Mouse (Mus musculus): ENCODE results near the gene Strip2.

DNA sequence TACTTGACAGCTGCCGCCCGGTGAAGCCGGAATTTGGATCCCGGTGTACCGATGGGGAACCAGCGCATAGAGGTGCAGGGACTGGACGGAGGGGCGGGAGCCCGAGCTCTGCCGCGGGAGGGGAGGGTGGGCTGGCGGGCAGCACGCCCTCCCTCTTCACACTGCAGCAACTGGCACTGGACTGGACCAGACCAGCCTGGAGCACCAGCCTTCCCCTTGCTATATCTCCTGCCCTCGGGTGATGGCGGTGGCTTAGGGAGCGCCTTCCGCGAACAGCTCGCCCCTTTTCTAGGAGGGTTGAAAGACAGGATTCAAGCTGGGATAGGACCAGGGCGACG is 540 bp downstream of the Strip2 start:
- no peak for TF ChIP-seq CTCF (IDR thresholded peaks at IDR 0.05; ENCODE audit: extremely low read depth, insufficient read depth, insufficient read length, insufficient replicate concordance)
- no peak for TF ChIP-seq POLR2A (IDR thresholded peaks at IDR 0.05; ENCODE audit: low read depth, low read length)
